Mouse (Mus musculus) MEL (cell line): ENCODE data around the gene Cd274. TPM values are rescaled to one million over a fixed set of nuclear protein-coding genes. Genes with fewer than 3 reads are reported as not detected.
A peak's percentile ranks its signal among the peaks of the same experiment; 100 is the strongest.

Experiments
- DNase-seq: peaks from one replicate; pipeline ENCODE4 v3.0.0; 2011; ENCODE audit warnings: low read depth, low spot score
- H3K27ac ChIP-seq: 2 replicates; pipeline ENCODE4 v1.5.1; 2012; ENCODE audit warnings: low read depth, mild to moderate bottlenecking, control low read depth, low read length, moderate library complexity; ENCODE audit not compliant: control insufficient read depth
- H3K27me3 ChIP-seq, 2 experiments: fragments of 150-350 bp in 1 of 2; sonication (generic) in 1 of 2; 2 replicates each; pipeline ENCODE4 v1.6.1; 2012; ENCODE audit warnings: low read length in 2 of 2, mild to moderate bottlenecking in 2 of 2, improper control_type of control experiment in 1 of 2, moderate library complexity in 1 of 2; ENCODE audit not compliant: insufficient read depth in 2 of 2, control insufficient read depth in 1 of 2
- H3K36me3 ChIP-seq, 2 experiments: 2 replicates each; pipeline ENCODE4 v1.6.1; 2012 to 2014; ENCODE audit warnings: low read length in 2 of 2, improper control_type of control experiment in 1 of 2, inconsistent platforms in 1 of 2, mild to moderate bottlenecking in 1 of 2; ENCODE audit not compliant: insufficient read depth in 2 of 2, control insufficient read depth in 1 of 2
- H3K4me1 ChIP-seq, 2 experiments: fragments of 150-350 bp in 1 of 2; sonication (generic) in 1 of 2; 2 replicates each; pipeline ENCODE4 v1.6.1; 2012; ENCODE audit warnings: low read length in 2 of 2, improper control_type of control experiment in 1 of 2, mild to moderate bottlenecking in 1 of 2; ENCODE audit not compliant: insufficient read depth in 2 of 2, control insufficient read depth in 1 of 2
- H3K4me3 ChIP-seq, 2 experiments: fragments of 150-350 bp in 1 of 2; sonication (generic) in 1 of 2; 2 replicates each; pipeline ENCODE4 v1.5.1; 2012; ENCODE audit warnings: low read depth in 2 of 2, low read length in 2 of 2, mild to moderate bottlenecking in 2 of 2, moderate library complexity in 2 of 2, control low read depth in 1 of 2, improper control_type of control experiment in 1 of 2; ENCODE audit not compliant: control insufficient read depth in 1 of 2, insufficient read depth in 1 of 2
- H3K79me2 ChIP-seq: 2 replicates; pipeline ENCODE4 v1.6.1; 2012; ENCODE audit warnings: mild to moderate bottlenecking, low read length, moderate library complexity; ENCODE audit not compliant: control insufficient read depth, poor library complexity, insufficient read depth
- H3K9ac ChIP-seq: 2 replicates; pipeline ENCODE4 v1.6.1; 2012; ENCODE audit warnings: low read depth, mild to moderate bottlenecking, control low read depth, low read length, moderate library complexity; ENCODE audit not compliant: control insufficient read depth, poor library complexity, severe bottlenecking
- H3K9me3 ChIP-seq: fragments of 150-350 bp; sonication (generic); replicated peaks from 2 replicates; pipeline ENCODE4 v1.6.1; 2012; ENCODE audit warnings: mild to moderate bottlenecking, low read length, improper control_type of control experiment, moderate library complexity; ENCODE audit not compliant: insufficient read depth
- CHD1 ChIP-seq: IDR thresholded peaks from 2 replicates; pipeline ENCODE4 v1.6.1; 2012; ENCODE audit warnings: low read depth, mild to moderate bottlenecking, inconsistent platforms, low read length, improper control_type of control experiment
- CHD2 ChIP-seq: IDR thresholded peaks from 2 replicates; pipeline ENCODE4 v1.6.1; 2011; ENCODE audit warnings: low read length, improper control_type of control experiment
- CTCF ChIP-seq, 3 experiments: IDR thresholded peaks in 2 of 3; conservative IDR thresholded peaks in 1 of 3; 2 replicates each; pipeline ENCODE4 v1.5.1; 2011 to 2012; ENCODE audit warnings: low read length in 3 of 3, low read depth in 2 of 3, mild to moderate bottlenecking in 2 of 3, improper control_type of control experiment in 1 of 3, inconsistent platforms in 1 of 3, mixed read lengths in 1 of 3, moderate library complexity in 1 of 3; ENCODE audit not compliant: control insufficient read depth in 1 of 3, insufficient read depth in 1 of 3, poor library complexity in 1 of 3, severe bottlenecking in 1 of 3
- HCFC1 ChIP-seq: IDR thresholded peaks from 2 replicates; pipeline ENCODE4 v1.6.1; 2012; ENCODE audit warnings: low read depth, mild to moderate bottlenecking, inconsistent platforms, low read length, improper control_type of control experiment, moderate library complexity
- KAT2A ChIP-seq: conservative IDR thresholded peaks from 2 replicates; pipeline ENCODE4 v1.6.1; 2012; ENCODE audit warnings: low read depth, low read length, improper control_type of control experiment, inconsistent platforms
- MAFK ChIP-seq: IDR thresholded peaks from 2 replicates; pipeline ENCODE4 v1.6.1; 2011; ENCODE audit warnings: low read depth, mild to moderate bottlenecking, low read length, improper control_type of control experiment, borderline replicate concordance
- MAX ChIP-seq: IDR thresholded peaks from 2 replicates; pipeline ENCODE4 v1.6.1; 2011; ENCODE audit warnings: low read length, improper control_type of control experiment
- MAZ ChIP-seq: IDR thresholded peaks from 2 replicates; pipeline ENCODE4 v1.6.1; 2012; ENCODE audit warnings: low read depth, mild to moderate bottlenecking, inconsistent platforms, low read length, improper control_type of control experiment
- NELFE ChIP-seq: IDR thresholded peaks from 2 replicates; pipeline ENCODE4 v1.6.1; 2011; ENCODE audit warnings: low read depth, low read length, improper control_type of control experiment
- POLR2AphosphoS2 ChIP-seq: IDR thresholded peaks from 2 replicates; pipeline ENCODE4 v1.6.1; 2011; ENCODE audit warnings: low read length, improper control_type of control experiment
- RCOR1 ChIP-seq: IDR thresholded peaks from 2 replicates; pipeline ENCODE4 v1.6.1; 2012; ENCODE audit warnings: low read depth, mild to moderate bottlenecking, inconsistent platforms, low read length, improper control_type of control experiment
- TAL1 ChIP-seq: IDR thresholded peaks from 2 replicates; pipeline ENCODE4 v1.6.1; 2012; ENCODE audit warnings: mild to moderate bottlenecking, inconsistent platforms, low read length, moderate library complexity, mixed read lengths
- TCF12 ChIP-seq: IDR thresholded peaks from 2 replicates; pipeline ENCODE4 v1.6.1; 2014; ENCODE audit warnings: low read depth, mild to moderate bottlenecking, inconsistent platforms, low read length, improper control_type of control experiment, moderate library complexity
- USF1 ChIP-seq: IDR thresholded peaks from 2 replicates; pipeline ENCODE4 v1.6.1; 2014; ENCODE audit warnings: low read depth, mild to moderate bottlenecking, inconsistent platforms, low read length, improper control_type of control experiment, moderate library complexity
- USF2 ChIP-seq, 2 experiments: IDR thresholded peaks; 2 replicates each; pipeline ENCODE4 v1.6.1; 2011 to 2012; ENCODE audit warnings: improper control_type of control experiment in 2 of 2, low read length in 2 of 2, borderline replicate concordance in 1 of 2, inconsistent platforms in 1 of 2, low read depth in 1 of 2, mild to moderate bottlenecking in 1 of 2; ENCODE audit not compliant: insufficient read depth in 1 of 2
- polyA plus RNA-seq, 2 experiments: library from polyadenylated mRNA; stranded (reverse) in 1 of 2; unstranded in 1 of 2; fragments of >175 nt in 1 of 2; fragments of >200 nt in 1 of 2; gene quantifications; 2 replicates each; pipeline versions ENCODE4 v1.2.1 to v1.2.4; 2012; ENCODE audit warnings: low replicate concordance in 2 of 2, low read depth in 1 of 2; ENCODE audit not compliant: insufficient read length in 2 of 2, insufficient read depth in 1 of 2, missing spikeins in 1 of 2
- total RNA-seq: library from RNA; depleted of rRNA; stranded (reverse); fragments of 300-350 nt; gene quantifications from 2 replicates; pipeline ENCODE4 v1.2.3, GENCODE M21; 2012

Cd274 gene
- total and polyA plus RNA-seq, 3 experiments, result 3.1 to 5.0 TPM; not detected in 1

DNA sequence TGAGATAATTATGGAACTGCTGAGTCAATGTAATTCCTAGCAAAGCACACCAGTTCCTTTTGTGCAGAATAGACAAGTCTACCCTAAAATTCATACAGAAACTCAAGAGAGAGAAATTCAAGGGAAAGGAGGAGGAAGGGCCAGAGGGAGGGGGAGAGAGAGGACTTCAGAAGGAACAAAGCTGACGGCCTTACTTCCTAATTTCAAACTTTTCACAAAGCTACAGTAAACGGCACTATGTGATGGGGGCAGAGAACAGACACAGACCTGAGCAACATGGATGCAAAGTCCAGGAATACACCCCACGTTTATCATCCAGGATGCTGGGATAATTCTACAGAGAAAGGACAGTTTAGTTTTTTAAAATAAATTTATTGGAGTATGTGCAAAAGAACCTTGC lies 52.3 kb downstream of the Cd274 start:
- no peaks in the 10 kb centered on the region for H3K79me2 ChIP-seq
- TF ChIP-seq KAT2A (no peak), HCFC1 (no peak), USF1 (no peak), MAX (no peak), CHD1 (no peak), CHD2 (no peak), TCF12 (no peak), NELFE (no peak)
- H3K4me3 ChIP-seq, result peak overlapping the region; percentile 22 to 56
- peaks cover 0 to 35% of the 10 kb centered on the region in 2 experiments; a peak in 2 of 4 replicates for H3K36me3 ChIP-seq
- H3K27ac ChIP-seq, result peak overlapping the region; percentile 84
- H3K27me3 ChIP-seq, result no peaks in the 10 kb centered on the region
- DNase-seq, result peak; percentile 87
- H3K9ac ChIP-seq, result peak overlapping the region; percentile 65
- peaks cover 27 to 37% of the 10 kb centered on the region in 2 experiments for H3K4me1 ChIP-seq
- no peaks in the 10 kb centered on the region for H3K9me3 ChIP-seq

- no peaks in the 10 kb centered on the region for H3K79me2 ChIP-seq
- no peaks in the 10 kb centered on the region for H3K9me3 ChIP-seq
- no peak overlapping the region for H3K9ac ChIP-seq
- 0 out of 2 replicates have a peak overlapping the region, but pooled peaks have one; percentile 14 for H3K27ac ChIP-seq
- no peak for TF ChIP-seq CHD1
- no peak for TF ChIP-seq MAX
- no peak for TF ChIP-seq MAZ
- peaks cover 27 to 33% of the 10 kb centered on the region in 2 experiments for H3K4me1 ChIP-seq
- no peak for DNase-seq
- H3K36me3 ChIP-seq, result peaks cover 0 to 35% of the 10 kb centered on the region in 2 experiments; a peak in 2 of 4 replicates
- no peaks in the 10 kb centered on the region for H3K27me3 ChIP-seq
- no peak overlapping the region; a peak in 1 of 4 replicates for H3K4me3 ChIP-seq
These were observed 52.7 kb downstream of the Cd274 start for GRCm38 (mm10) chr19:29419946-29420345.

- no peak overlapping the region for H3K27ac ChIP-seq
- H3K4me1 ChIP-seq, result peaks cover 27 to 30% of the 10 kb centered on the region in 2 experiments
These were observed 53.1 kb downstream of the Cd274 start for GRCm38 (mm10) chr19:29420397-29420796.

More at GRCm38 (mm10) chr19:29420397-29420796, 53.1 kb downstream of the Cd274 start:
- H3K79me2 ChIP-seq, result no peaks in the 10 kb centered on the region
- H3K9ac ChIP-seq, result no peak overlapping the region
- DNase-seq, result no peak
- no peaks in the 10 kb centered on the region for H3K27me3 ChIP-seq
- TF ChIP-seq CHD2, result no peak
- no peak for TF ChIP-seq KAT2A
- TF ChIP-seq USF2 (IDR thresholded peaks at IDR 0.05; ENCODE audit: borderline replicate concordance in 1 of 2, insufficient read depth in 1 of 2, low read depth in 1 of 2, low read length in 2 of 2), result no peak
- no peak for TF ChIP-seq MAFK
- no peak for TF ChIP-seq TAL1
- no peak for TF ChIP-seq POLR2AphosphoS2
- no peak for TF ChIP-seq CTCF (IDR thresholded peaks at IDR 0.05 in 2 of 3, conservative IDR thresholded peaks at IDR 0.05 in 1 of 3; ENCODE audit: control insufficient read depth in 1 of 3, insufficient read depth in 1 of 3, low read depth in 2 of 3, low read length in 3 of 3, poor library complexity in 1 of 3, severe bottlenecking in 1 of 3)
- no peak for TF ChIP-seq RCOR1
- no peak overlapping the region for H3K4me3 ChIP-seq
- peaks cover 0 to 35% of the 10 kb centered on the region in 2 experiments; a peak in 2 of 4 replicates for H3K36me3 ChIP-seq
- no peaks in the 10 kb centered on the region for H3K9me3 ChIP-seq
